Mouse (Mus musculus) ES-E14 (cell line): ENCODE results near the gene Hist1h2bl. TPM values are rescaled to one million over a fixed set of nuclear protein-coding genes. Genes with fewer than 3 reads are reported as not detected.

Source experiments
- DNase-seq: peaks from one replicate; pipeline ENCODE4 v3.0.0-alpha.2; 2013; ENCODE audit warnings: low read depth, low spot score
- H3K27ac ChIP-seq: 2 replicates; pipeline ENCODE4 v1.5.1; 2012; ENCODE audit warnings: low read depth, mild to moderate bottlenecking, low read length, moderate library complexity, mixed read lengths; ENCODE audit not compliant: poor library complexity, insufficient read depth, severe bottlenecking
- H3K36me3 ChIP-seq: 2 replicates; pipeline ENCODE4 v1.6.1; 2012; ENCODE audit warnings: mild to moderate bottlenecking, low read length, moderate library complexity, mixed read lengths; ENCODE audit not compliant: control insufficient read depth, poor library complexity, insufficient read depth, severe bottlenecking
- H3K4me1 ChIP-seq, 2 experiments: fragments of 150-350 bp in 1 of 2; sonication (generic) in 1 of 2; 2 replicates each; pipeline ENCODE4 v1.6.1; 2012; ENCODE audit warnings: low read length in 2 of 2, mild to moderate bottlenecking in 1 of 2, mixed read lengths in 1 of 2; ENCODE audit not compliant: control insufficient read depth in 2 of 2, insufficient read depth in 2 of 2, poor library complexity in 1 of 2
- H3K4me3 ChIP-seq, 2 experiments: fragments of 150-350 bp in 1 of 2; sonication (generic) in 1 of 2; 2 replicates each; pipeline ENCODE4 v1.5.1; 2012; ENCODE audit warnings: low read length in 2 of 2, low read depth in 1 of 2, mild to moderate bottlenecking in 1 of 2, mixed read lengths in 1 of 2; ENCODE audit not compliant: insufficient read depth in 1 of 2, poor library complexity in 1 of 2, severe bottlenecking in 1 of 2
- H3K9ac ChIP-seq: 2 replicates; pipeline ENCODE4 v1.6.1; 2012; ENCODE audit warnings: low read depth, mild to moderate bottlenecking, low read length, mixed read lengths; ENCODE audit not compliant: poor library complexity, insufficient read depth, severe bottlenecking
- H3K9me3 ChIP-seq: fragments of 150-350 bp; sonication (generic); 2 replicates; pipeline ENCODE4 v1.6.1; 2012; ENCODE audit warnings: low read depth, mild to moderate bottlenecking, low read length; ENCODE audit not compliant: control insufficient read depth, insufficient read depth
- CHD2 ChIP-seq: IDR thresholded peaks from 2 replicates; pipeline ENCODE4 v1.6.1; 2014; ENCODE audit warnings: mild to moderate bottlenecking, low read depth, low read length, inconsistent platforms
- HCFC1 ChIP-seq: IDR thresholded peaks from 2 replicates; pipeline ENCODE4 v1.6.1; 2012; ENCODE audit warnings: low read length, inconsistent platforms, borderline replicate concordance; ENCODE audit not compliant: insufficient read depth
- MAFK ChIP-seq: IDR thresholded peaks from 2 replicates; pipeline ENCODE4 v1.6.1; 2014; ENCODE audit warnings: mild to moderate bottlenecking, low read depth, low read length, inconsistent platforms; ENCODE audit not compliant: insufficient read depth
- ZC3H11A ChIP-seq: IDR thresholded peaks from 2 replicates; pipeline ENCODE4 v1.6.1; 2012; ENCODE audit warnings: low read depth, mild to moderate bottlenecking, inconsistent platforms, low read length, borderline replicate concordance
- ZNF384 ChIP-seq: IDR thresholded peaks from 2 replicates; pipeline ENCODE4 v1.6.1; 2012; ENCODE audit warnings: low read depth, low read length, inconsistent platforms
- in situ Hi-C, 2 experiments: fragments of 600-800 bp; cut with MboI; formaldehyde crosslinking; loops; one replicate each; pipeline ENCODE4 v1.15.1; 2025; ENCODE audit warnings: low sequenced_read_pairs in 2 of 2, inconsistent platforms in 1 of 2; ENCODE audit not compliant: unreplicated experiment in 2 of 2
- total RNA-seq: library from RNA; depleted of rRNA; stranded (reverse); fragments of 300-350 nt; gene quantifications from 2 replicates; pipeline ENCODE4 v1.2.3, GENCODE M21; 2012

Hist1h2bl gene
- total RNA-seq, 1 experiment = 1,694 TPM

DNA sequence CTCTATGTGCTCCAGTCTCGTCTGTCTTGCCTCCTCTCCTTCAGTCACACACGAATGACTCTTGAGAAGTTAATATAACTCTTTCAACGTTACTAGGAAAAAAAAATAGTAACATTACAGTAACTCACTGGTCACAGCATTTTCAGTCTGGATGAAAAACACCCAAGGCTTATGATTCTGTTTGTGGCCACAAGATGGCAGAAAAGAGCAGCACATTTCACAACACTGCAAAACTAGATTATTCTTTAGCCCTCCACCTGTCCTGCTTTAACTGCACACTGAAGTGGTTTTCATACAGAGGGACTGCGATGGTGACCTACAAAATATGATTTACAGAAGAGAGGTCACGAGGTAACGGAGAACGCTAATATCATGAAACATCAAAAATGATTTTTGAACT, 1.2 kb downstream of the Hist1h2bl start:
- H3K9me3 ChIP-seq = no peaks in the 10 kb centered on the region
- H3K4me1 ChIP-seq = 0 out of 4 replicates have a peak, but pooled peaks cover 0 to under 1% of the 10 kb centered on the region in 2 experiments
- H3K4me3 ChIP-seq = peak overlapping the region; percentile 52 to 54; a peak in 3 of 4 replicates
- H3K27ac ChIP-seq = no peak overlapping the region; the same call in 1 of the 2 replicates
- peak; percentile 48 for DNase-seq
- in situ Hi-C loops = loop anchor here in 1 of 2 experiments (25.0 kb wide), 1 partner anchor 552 kb away; no protein-coding TSS in a partner anchor
- TF ChIP-seq MAFK (peak; percentile 31; the same call in 1 of the 2 replicates), ZNF384 (0 out of 2 replicates have a peak, but pooled peaks have one; percentile 42), CHD2 (no peak), HCFC1 (0 out of 2 replicates have a peak, but pooled peaks have one; percentile 18), ZC3H11A (0 out of 2 replicates have a peak, but pooled peaks have one; percentile 50)
- peak overlapping the region; percentile 65; the same call in 1 of the 2 replicates for H3K9ac ChIP-seq
- no peaks in the 10 kb centered on the region for H3K36me3 ChIP-seq

DNA sequence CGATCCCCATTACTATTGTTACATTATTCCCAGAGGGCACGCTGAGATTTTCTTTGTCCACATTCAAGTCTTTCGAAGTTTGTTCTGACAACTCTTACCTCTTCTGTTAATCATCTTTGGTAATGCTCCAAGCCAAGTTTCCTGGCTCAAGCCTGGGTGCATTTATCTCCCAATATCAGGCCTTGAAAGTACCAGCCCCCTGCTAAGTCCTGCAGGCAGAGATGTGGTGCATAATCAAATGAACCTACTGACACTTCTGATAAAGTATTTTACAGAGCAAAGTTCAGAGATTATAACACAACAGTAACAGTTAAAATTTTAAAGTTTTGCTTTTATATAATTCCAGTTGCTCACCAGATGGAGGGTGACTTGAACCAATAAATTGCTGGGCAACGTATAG, 4.2 kb downstream of the Hist1h2bl start:
- DNase-seq = no peak
- H3K9ac ChIP-seq = no peak overlapping the region
- TF ChIP-seq MAFK (no peak), CHD2 (no peak), ZNF384 (no peak), ZC3H11A (no peak), HCFC1 (no peak)
- H3K4me1 ChIP-seq = 0 out of 4 replicates have a peak, but pooled peaks cover 0 to 4% of the 10 kb centered on the region in 2 experiments
- H3K9me3 ChIP-seq = no peaks in the 10 kb centered on the region
- in situ Hi-C loops = loop anchor here in 1 of 2 experiments (25.0 kb wide), 1 partner anchor 549 kb away; no protein-coding TSS in a partner anchor
- H3K36me3 ChIP-seq = no peaks in the 10 kb centered on the region
- no peak overlapping the region for H3K27ac ChIP-seq
- H3K4me3 ChIP-seq = peak overlapping the region; percentile 73 to 89

DNA sequence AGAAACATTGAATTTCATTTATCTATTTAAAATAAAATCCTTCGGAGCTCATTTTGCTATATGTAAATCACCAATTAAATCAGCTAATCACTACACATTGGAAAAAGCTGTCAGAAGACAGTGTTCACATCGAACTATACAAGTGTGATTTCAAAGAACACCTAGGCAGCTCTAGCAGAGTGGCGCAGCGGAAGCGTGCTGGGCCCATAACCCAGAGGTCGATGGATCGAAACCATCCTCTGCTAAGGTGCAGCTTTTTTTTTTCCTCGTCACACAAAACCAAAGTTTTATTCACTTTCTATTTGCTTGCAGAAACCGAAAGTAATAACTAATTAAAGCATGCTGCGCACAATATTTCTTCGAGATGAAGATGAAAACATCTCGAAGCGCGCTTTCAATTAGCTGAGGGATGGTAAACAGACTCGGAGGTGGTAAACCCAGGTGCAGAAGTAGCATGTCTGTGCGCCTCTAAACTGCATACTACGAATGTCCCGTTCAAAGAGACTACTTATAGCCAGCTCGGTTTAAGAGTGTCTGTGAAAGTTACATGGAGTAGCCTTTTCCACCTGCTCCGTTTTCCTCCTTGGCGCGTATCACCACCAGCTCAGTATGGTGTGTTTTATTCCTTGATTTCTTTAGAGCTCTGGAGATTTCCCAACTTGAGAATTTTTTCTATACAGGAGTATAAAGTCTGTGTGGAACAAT, 5.0 kb downstream of the Hist1h2bl start:
- H3K27ac ChIP-seq = no peak overlapping the region
- in situ Hi-C loops = loop anchor here in 1 of 2 experiments (25.0 kb wide), 1 partner anchor 549 kb away; no protein-coding TSS in a partner anchor
- peak; percentile 40 for DNase-seq
- no peak overlapping the region; the same call in 1 of the 2 replicates for H3K9ac ChIP-seq
- no peaks in the 10 kb centered on the region for H3K36me3 ChIP-seq
- H3K4me1 ChIP-seq = peaks cover 0 to 4% of the 10 kb centered on the region in 2 experiments; a peak in 1 of 4 replicates
- peak overlapping the region; percentile 73 to 89 for H3K4me3 ChIP-seq
- TF ChIP-seq ZC3H11A (no peak), HCFC1 (0 out of 2 replicates have a peak, but pooled peaks have one; percentile 24), CHD2 (no peak), ZNF384 (peak; percentile 67; the same call in 1 of the 2 replicates), MAFK (peak; percentile 83)
- H3K9me3 ChIP-seq = no peaks in the 10 kb centered on the region

DNA sequence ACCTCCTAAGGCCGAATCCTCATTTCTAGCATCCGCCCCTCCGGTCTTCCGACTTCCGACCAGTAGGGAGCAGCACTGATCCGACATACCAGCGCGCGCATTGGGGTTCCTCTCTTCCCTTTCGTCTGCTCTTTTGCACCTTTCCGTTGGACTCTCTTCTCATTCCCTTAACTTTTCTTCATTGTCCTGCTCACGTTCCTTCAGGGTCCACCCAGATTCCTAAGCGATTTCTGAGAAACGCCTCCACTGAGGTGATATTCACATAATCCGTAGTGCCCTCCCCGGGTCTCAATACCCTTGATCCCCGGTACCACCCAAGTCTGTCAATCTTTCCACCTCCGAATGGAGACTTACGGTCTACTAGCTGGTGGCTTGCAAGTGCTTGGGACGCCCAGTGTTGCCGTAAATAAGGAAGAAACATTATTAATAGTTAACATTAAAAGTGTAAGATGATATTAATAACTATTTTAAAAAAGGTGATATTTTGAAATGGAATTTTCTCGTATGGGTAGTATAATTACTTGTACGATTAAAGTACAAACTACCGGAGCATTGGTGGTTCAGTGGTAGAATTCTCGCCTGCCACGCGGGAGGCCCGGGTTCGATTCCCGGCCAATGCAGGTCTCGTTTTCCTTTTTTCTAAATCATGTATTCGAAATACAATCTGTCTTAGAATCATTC, 5.8 kb downstream of the Hist1h2bl start:
- Histone ChIP-seq H3K27ac (no peak overlapping the region), H3K36me3 (no peaks in the 10 kb centered on the region), H3K9me3 (no peaks in the 10 kb centered on the region), H3K4me3 (peak overlapping the region; percentile 89 to 96), H3K9ac (peak overlapping the region; percentile 85), H3K4me1 (peaks cover 0 to 4% of the 10 kb centered on the region in 2 experiments; a peak in 1 of 4 replicates)
- in situ Hi-C loops = loop anchor here in 1 of 2 experiments (25.0 kb wide), 1 partner anchor 548 kb away; no protein-coding TSS in a partner anchor
- no peak for TF ChIP-seq HCFC1
- TF ChIP-seq MAFK = peak; percentile 86
- peak; percentile 82 for DNase-seq
